Mouse (Mus musculus) natural killer cell, adult 2 months (primary cell): ENCODE data around the gene Atp5j2.

Source experiments
- DNase-seq, 2 experiments: peaks; one replicate each; pipeline ENCODE4 v3.0.0; 2022; ENCODE audit warnings: low spot score in 2 of 2

Gene Atp5j2

DNA sequence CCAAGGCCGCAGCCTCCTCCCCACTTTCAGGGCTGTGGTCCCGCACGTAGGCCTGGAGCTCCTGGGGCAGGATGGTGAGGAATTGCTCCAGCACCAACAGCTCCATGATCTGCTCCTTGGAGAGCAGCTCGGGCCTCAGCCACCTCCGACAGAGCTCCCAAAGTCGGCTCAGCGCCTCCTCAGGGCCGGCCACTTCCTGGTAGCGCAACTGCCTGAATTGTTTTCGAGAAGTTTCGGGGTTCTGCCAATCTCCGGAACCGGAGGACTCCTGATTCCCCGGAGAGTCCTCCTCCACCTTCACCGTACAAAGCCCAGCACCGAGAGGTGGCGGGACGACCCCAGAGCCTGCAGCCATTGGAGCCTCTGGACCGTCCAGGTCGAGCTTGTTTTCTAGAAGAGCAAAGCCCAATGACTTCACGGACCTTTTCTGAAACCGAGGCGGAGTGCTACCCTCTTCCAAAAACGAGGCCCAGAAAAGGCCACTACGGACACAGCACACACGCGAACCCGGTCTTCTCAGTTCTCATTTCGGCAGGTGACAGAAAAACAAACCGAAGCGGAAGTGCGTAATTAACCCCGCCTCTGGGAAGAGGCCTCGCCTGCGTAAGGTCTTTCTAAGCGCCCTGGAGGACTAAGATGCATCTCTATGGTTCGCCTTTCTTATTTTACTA lies 9.6 kb upstream of the Atp5j2 start, which contains the start of gene Zkscan14:
Gene Zkscan14, minus strand, starts transcription at position 548 of the 671 bp plus-strand sequence.
- DNase-seq: peak; percentile 74 to 87

DNA sequence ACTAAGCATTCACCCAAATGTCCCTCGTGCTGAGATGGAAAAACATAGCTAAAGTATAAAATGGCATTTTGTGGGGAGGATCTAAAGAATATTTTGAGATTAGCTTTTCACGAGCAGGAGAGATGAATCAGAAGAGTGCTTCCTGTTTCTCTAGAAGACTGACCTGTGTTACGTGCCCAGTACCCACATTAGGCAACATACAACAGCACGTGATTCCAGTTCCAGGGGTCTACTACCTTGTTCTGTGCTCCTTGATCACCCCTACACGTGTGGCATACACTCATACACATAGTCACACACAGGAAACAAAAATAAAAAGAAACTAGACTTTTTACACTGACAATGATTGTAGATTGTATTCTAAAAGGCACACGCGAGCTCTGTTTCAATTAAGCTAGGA lies 8.5 kb upstream of the Atp5j2 start:
- no peak for DNase-seq

DNA sequence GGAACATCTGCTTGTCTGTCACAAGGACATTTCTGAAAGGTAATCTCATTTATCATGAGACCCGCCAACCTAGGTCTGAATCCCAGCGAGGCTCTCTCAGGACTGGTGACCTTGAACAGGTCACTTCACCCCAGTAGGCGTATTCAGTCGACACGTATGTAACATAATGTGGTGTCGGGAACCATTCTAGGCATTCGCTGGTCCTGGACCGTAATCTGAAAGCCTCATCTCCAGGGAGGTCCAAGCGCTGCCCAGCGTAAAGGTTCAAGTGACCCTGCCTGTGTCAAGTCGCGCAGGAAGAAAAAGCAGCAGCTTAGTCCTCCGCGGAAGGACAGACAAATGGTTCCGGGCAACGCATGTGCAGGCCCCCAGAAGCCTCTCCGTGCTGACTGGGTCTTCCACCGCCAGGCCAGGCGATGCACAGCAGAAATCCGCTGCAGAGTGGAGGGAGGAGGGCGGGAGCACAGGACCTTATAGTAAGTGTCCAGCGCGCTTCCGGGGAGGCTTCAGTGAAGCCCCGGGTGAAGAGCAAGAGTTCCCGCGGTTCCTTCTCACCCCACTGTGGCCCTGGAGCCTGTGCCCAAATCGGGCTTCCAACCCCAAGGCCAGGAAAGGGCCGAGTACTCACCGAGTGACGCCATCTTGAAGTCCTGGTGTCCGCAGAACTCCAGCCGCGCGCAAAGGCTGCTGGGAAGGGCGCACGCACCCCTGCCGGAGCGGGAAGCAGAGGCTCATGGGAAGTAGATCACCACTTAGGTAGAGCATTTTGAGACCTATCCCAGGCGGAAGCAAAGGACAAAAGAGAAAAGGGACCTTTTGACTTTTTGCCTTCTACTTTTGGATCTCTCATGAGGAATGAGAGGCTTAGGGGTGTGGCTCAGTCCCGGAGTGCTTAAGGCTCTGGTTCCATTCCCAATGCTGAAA lies 725 bp downstream of the Atp5j2 start:
- peak; percentile 80 to 85 for DNase-seq

DNA sequence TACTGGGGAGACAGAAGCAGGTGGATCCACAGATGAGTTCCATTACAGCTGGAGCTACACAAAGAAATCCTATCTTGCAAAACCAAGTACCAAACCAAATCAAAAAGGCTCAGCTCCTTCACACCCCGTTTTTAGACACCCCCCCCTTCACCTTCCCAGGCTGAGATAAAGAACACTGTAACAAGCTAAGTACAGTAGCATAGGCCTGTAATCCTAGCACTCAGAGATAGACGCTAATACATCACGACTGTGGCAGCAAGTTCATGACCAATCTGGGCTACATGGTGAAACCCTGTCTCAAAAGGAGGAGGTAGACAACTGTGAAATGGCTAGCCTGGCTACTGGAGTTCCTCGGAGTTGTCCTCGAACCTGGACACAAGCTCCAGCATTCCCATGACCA lies 1.5 kb downstream of the Atp5j2 start:
- no peak for DNase-seq

DNA sequence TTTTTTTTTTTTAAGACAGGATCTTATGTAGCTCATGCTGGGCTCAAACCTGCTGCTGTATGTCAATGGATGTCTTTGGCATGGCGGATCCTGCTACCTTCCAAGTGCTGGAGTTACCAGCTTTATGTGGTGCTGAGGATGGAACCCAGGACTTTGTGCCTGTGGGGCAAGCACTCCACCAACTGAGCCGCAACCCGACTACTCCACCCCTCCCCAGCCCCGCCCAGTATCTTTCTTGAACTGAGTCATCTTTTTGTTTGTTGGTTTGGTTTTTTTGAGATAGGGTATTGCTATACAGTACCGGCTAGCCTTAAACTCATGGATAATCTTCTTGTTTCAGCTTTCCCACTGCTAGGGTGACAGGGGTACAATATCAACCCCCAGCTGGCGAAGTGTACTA lies 2.4 kb downstream of the Atp5j2 start:
- no peak for DNase-seq

DNA sequence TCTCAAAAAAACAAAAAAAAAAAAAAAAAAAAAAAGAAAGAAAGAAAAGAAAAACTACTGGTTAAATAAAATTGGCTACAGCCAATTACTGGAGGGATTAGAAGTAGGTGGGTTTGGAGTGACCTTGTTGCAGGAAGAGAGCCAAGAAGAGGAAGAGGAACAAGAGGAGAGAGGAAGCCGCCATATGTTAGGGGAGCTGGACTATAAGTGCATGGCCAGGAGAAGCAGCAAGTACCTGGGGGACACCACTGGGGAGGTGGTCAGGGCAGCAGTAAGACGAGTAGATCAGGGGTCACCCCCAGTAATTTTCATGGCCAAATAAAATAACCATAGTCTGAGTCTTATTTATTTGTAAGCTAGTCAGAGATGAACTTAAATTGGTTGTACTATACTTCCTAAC lies 6.6 kb downstream of the Atp5j2 start:
- no peak for DNase-seq

DNA sequence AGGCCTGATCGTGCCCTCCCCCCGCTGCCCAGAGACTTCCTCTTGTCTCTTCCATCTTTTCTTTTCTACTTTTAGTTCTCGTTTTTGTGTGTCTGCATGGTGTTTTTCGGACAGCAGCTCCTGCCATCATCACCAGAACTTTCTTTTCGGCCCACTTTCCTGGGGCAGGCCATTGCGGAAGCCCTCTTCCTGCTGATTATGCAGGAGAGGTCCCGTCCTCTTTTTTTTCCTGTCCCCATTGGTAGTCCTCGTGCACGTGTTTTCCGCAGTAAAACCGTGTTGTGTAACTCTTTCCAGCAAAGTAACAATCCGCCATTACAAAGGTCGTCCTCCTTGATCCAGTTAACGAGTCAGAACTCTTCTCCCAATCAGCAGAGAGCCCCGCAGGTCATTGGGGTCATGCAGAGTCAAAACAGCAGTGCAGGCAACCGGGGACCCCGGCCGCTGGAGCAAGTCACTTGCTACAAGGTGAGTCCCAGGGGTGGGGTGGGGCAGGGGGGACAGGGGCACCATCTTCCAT lies 13.3 kb downstream of the Atp5j2 start:
- no peak for DNase-seq

DNA sequence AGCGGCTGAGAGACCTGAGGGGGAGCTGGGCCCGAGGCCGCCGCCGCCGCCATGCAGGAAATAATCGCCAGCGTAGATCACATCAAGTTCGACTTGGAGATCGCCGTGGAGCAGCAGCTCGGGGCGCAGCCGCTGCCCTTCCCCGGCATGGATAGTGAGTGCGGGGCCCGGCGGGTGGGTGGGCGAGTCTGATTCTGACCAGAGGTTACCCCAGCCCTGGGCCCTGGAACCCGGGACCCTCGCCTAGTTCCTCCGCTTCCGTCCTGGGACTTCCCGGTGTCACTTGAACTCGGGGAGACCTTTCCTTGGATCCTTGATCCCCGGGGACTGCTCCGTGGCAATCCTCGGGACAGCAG lies 24.6 kb downstream of the Atp5j2 start:
- DNase-seq: no peak

DNA sequence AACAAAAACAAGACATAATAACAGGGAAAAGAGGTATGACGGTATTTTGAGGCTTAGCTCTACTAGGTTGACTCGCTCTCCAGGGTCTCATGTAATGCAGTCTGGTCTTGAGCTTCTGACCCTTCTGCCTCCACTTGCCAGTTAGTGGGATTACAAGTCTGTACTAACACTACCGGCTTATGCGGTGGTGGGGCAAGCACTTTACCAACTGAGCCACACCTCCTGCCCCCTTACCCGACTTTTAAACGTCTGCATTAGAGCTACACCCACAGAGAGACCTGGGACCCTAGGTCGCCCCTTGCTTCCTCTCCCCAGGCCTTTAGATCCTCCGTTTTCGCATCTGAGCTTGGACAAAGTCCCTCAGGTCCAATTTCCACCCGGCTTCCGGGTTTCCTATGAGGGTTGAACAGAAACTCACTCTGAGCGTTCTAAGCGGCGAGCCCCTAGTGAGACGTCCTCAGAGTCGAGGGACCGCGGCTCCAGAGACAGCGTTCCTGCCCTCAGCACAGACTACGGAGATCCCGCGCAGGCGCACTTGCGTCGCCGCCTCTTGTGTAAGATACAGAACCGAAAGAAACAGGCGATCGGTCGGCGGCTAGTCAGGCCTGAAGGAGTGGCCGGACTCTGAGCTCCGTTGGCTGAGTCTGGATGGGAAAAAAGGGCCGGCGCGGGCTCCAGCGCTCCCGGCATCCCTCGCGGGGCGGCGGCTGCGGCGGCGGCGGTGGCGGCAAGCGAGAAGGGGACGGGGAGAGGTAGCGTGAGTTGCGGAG lies 25.1 kb downstream of the Atp5j2 start, which contains the start of the genes Ptcd1 and Cpsf4:
Gene Ptcd1, minus strand, starts transcription at position 573 of the 770 bp plus-strand sequence.
Gene Cpsf4, plus strand, starts transcription at position 678 of the 770 bp plus-strand sequence.
- DNase-seq: peak; percentile 95 to 97

DNA sequence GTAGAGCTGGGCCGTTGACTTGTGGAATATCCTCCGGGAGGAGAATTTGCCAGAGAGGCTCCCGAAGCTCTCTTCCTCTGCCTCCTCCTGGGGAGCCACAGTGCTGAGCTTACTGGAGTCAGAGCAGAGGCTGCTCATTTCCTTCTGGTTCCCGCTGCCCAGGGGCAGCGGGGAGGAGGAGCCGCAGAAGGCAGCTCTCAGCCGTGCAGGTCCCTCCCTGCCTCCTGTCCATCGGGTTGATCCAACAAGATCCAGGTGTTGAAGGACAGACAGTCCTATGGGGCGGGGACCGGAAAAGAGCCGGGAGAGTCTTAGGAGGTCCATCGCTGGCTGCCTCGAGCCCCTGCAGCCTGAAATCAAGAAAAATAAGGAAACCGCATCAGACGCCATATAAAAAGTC lies 26.7 kb downstream of the Atp5j2 start:
- no peak for DNase-seq

DNA sequence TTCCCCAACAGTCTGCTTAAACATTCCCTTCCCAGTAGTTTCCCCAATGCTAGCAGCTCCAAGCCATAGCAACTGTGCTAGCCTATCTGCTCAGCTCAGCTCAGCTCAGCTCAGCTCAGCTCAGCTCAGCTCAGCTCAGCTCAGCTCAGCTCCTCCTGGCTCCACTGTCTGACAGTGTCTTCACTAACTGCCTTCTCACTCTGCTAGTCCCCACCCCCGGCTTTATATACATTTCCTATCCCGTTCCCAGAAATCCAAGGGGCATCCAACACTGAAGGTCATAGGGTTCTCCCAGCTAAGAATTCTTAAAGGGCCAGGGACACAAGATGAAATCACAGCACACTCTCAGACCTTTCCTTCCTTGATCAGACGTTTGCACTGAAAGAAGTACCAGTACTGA lies 27.2 kb downstream of the Atp5j2 start:
- DNase-seq: no peak

DNA sequence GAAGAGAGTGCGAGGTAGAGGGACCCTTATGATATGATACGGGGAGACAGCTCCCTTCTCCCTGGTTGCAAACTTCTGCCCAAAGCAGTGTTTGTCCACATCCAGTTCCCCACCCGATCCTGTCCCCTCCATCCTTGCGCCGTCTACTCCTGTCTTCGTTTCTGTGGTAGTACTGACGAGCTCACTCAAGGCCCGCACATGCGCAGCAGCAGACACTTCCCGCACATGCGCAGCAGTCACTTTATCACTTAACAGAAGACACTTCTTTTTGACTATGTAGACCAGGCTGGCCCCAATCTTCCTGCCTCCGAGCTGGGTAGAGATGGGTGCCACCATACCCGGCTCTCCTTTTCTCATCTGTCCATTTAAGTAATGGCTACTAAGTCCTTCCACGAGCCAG lies 30.5 kb downstream of the Atp5j2 start:
- DNase-seq: no peak

DNA sequence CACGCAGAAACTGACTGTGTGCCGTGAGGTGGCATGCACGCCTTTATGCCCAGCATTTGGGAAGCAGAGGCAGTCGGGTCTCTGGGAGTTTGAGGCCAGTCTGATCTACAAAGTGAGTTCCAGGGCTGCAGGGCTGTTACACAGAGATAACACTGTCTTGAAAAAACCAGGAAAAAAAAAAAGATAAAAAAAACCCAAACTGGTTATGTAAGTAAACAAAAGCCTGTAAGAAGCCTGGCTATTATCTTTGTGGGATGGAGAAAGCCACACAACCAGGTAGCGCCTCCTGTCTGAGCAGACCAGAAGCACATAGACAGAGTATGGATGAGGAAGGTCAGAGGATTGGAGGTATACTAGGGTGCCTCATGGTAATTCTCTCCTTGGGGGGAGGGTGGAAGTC lies 39.2 kb downstream of the Atp5j2 start:
- no peak for DNase-seq

DNA sequence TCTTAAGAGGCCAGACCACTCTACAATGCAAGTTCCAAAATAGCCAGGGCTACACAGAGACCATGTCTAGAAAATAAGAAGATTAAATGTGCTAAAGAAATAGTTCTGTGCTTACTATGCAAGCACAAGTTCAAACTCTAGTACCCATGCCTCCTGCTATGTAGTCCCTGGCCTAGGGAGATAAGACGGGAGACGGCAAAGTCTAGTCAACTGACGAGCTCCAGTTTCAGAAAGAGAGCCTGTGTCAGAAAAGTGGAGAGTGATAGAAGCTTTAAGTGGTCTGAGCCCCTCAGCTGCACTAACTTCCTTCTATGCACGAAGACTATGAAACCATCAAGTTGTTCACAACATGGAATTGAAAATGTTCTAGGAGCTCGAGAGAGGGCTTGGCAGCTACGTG lies 42.6 kb downstream of the Atp5j2 start:
- DNase-seq: no peak

DNA sequence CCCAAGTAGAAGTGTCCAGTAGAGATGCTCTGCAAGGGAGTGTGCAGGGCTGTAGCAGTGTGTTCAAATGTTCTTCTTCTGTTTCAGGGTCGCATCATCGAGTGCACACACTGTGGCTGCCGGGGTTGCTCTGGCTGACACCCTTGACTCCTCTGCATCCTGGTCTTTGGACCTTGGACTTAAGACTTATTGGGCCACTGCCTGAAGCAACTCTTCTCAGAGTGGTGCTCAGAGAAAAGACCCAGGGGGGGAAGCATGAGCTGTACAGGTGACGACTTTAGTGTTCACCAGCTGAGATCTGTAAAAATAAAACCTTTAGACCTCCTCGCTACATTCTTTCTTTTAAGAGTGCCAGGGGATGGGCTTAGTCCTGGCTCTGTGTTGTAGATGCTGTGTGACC lies 44.1 kb downstream of the Atp5j2 start:
- DNase-seq: no peak

DNA sequence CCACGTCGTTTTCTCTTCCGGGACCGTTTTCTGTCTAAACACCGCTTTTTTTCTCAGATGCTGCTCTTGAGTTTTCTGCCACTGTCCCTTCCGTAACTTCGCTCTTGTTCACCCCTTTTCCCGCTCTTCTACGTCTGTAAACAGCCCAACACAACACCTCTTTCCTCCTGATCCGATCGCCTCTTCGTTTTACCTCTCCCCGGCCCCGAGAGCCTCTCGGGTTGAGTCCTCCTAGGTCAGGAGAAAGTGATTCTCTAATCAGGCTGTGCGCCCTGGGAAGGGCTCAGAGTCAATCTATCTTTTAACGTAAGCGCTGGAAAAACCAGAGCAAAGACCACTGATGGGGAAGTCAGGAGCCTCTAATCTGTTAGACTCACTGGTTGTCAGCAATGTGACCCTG lies 51.3 kb downstream of the Atp5j2 start:
- DNase-seq: peak in 1 of 2 experiments; percentile 4

DNA sequence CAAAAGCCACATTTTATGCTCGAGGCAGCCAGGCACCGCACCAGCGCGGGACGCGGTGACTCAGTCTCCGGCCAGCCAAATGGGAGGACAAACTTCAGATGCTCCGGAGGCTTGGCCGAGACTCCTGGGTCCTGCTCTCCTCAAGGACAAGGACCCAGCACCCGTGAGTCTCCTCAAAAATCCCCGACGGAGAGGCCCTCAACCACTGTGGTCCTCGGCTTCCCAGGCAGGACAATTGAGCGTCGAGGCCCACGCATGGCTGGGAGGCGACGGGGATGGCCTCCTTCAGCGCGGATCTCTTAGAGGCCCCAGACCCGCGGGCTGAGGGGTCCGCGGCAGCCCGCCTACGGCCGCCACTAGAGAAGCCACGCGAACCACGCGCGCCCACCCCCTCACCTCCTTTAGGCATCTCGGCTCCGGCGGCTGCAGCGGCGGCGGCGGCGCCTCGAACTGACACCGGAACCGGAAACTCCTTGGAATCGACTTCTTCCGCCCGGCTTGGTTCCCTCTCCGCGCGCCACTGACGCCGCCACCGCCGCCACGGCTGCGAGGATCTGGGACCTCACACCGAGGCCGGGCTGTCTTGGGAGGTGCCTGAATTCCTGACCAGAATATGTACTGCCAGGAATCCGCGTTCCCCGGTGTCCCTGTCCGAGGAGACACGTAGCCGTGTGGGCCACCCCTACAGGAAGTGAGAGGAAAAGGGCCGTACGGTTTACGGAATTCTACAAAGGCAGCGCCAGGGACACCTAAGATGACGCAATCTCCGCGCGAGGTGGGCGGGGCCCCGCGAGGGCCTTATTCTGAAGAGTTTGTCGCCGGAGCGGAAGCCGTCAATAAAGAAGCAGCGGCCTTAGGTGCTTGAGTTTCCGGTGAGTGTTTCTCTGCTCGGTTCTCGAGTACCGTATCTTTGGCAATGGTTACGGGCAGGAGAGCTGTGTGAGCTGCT lies 52.0 kb downstream of the Atp5j2 start, which contains the start of the genes Pdap1 and Bud31:
Gene Pdap1, minus strand, starts transcription at position 668 of the 949 bp plus-strand sequence.
Gene Bud31, plus strand, starts transcription at position 792 of the 949 bp plus-strand sequence.
- peak; percentile 95 for DNase-seq

DNA sequence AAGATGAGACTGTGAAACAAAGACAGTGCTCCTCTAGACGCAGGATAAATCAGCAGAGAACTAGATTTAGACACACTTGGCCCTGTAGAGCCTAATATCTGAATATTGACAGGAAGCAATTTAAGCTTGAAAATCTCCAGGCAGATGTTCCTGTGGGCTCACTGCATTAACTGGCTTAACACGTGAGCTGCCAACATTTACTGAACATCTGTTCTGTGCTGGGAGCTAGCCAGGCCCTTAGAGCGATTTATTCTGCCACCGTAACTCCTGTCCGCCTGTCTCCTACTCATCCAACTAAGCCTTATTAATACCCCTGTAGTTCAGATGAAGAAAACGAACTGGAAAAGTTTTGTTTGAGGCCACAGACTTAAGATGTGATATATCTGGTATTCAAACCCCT lies 53.0 kb downstream of the Atp5j2 start:
- no peak for DNase-seq
